Mouse (Mus musculus) activated CD4-positive, CD25-positive, alpha-beta regulatory T cell (primary cell): ENCODE results near the gene Olfr492. TPM values are rescaled to one million over a fixed set of nuclear protein-coding genes. Genes with fewer than 3 reads are reported as not detected.

Source experiments
- polyA plus RNA-seq, 2 experiments: library from polyadenylated mRNA; unstranded; fragments of 100-300 nt; shearing (Covaris generic); gene quantifications; one replicate each; pipeline ENCODE4 v1.2.1; 2017

Olfr492 gene
- not detected for polyA plus RNA-seq

GRCm38 (mm10) chr7:108323574-108323973 is at the start of gene Olfr492:
Gene Olfr492 (minus strand): TSS chr7:108323674.

GRCm38 (mm10) chr7:108365035-108365434 is 41.6 kb upstream of the Olfr492 start, which contains the start of gene Olfr494:
Gene Olfr494 (plus strand): TSS chr7:108365335.

GRCm38 (mm10) chr7:108346879-108347278 is 23.4 kb upstream of the Olfr492 start, which contains the start of gene Olfr493:
Gene Olfr493 (minus strand): TSS chr7:108346979.

GRCm38 (mm10) chr7:108313151-108313550 is 10.3 kb downstream of the Olfr492 start, which contains the start of gene Olfr491:
Gene Olfr491 (plus strand): TSS chr7:108313451.

GRCm38 (mm10) chr7:108288834-108289233 is 34.6 kb downstream of the Olfr492 start, which contains the start of gene Olfr490:
Gene Olfr490 (minus strand): TSS chr7:108288934.

Other genes with a start within 250 kb of the Olfr492 start
- gene Olfr481, start 243.8 kb downstream of the Olfr492 start, polyA plus RNA-seq, result under 1 TPM in 1 of 2 experiments, not detected in 1; 0.17 TPM
- under 1 TPM; 0.10 to 0.16 TPM for gene Olfr482, start 226.1 kb downstream of the Olfr492 start, polyA plus RNA-seq
- under 1 TPM in 1 of 2 experiments, not detected in 1; 0.21 TPM for gene Olfr483, start 222.8 kb downstream of the Olfr492 start, polyA plus RNA-seq
- gene Olfr484, start 196.2 kb downstream of the Olfr492 start, polyA plus RNA-seq, result not detected
- not detected for gene Olfr485, start 163.8 kb downstream of the Olfr492 start, polyA plus RNA-seq
- gene Olfr486, start 150.9 kb downstream of the Olfr492 start, polyA plus RNA-seq, result not detected
- not detected for gene Olfr487, start 109.0 kb downstream of the Olfr492 start, polyA plus RNA-seq
- under 1 TPM in 1 of 2 experiments, not detected in 1; 0.41 TPM for gene Olfr488, start 65.3 kb downstream of the Olfr492 start, polyA plus RNA-seq
- not detected for gene Olfr490, start 34.7 kb downstream of the Olfr492 start, polyA plus RNA-seq
- under 1 TPM in 1 of 2 experiments, not detected in 1; 0.31 TPM for gene Olfr491, start 10.2 kb downstream of the Olfr492 start, polyA plus RNA-seq
- not detected for gene Olfr493, start 23.3 kb upstream of the Olfr492 start, polyA plus RNA-seq
- not detected for gene Olfr494, start 41.7 kb upstream of the Olfr492 start, polyA plus RNA-seq
- gene Olfr495, start 69.5 kb upstream of the Olfr492 start, polyA plus RNA-seq, result not detected
- gene Olfr497, start 96.7 kb upstream of the Olfr492 start, polyA plus RNA-seq, result not detected
- not detected for gene Olfr498, start 141.7 kb upstream of the Olfr492 start, polyA plus RNA-seq
- gene Olfr502, start 201.4 kb upstream of the Olfr492 start, polyA plus RNA-seq, result under 1 TPM in 1 of 2 experiments, not detected in 1; 0.61 TPM
- gene Olfr503, start 220.9 kb upstream of the Olfr492 start, polyA plus RNA-seq, result not detected
- gene Olfr504, start 242.1 kb upstream of the Olfr492 start, polyA plus RNA-seq, result not detected